Mouse (Mus musculus): ENCODE measurements around the gene Poglut1. TPM values are rescaled to one million over a fixed set of nuclear protein-coding genes. Genes with fewer than 3 reads are reported as not detected.

Poglut1 gene
- polyA plus RNA-seq (2016; fragmentation: Nextera tagmentation; extraction: Ambion mirVana) = 61.3 and 66.9 TPM in 2 replicates

GRCm38 (mm10) chr16:38549479-38550396 lies at the start of gene Poglut1:
Poglut1 (minus strand) TSS chr16:38550258.
- peak; percentile 84 for DNase-seq (ENCODE audit: low spot score)

GRCm38 (mm10) chr16:38598986-38599680 lies 49.1 kb upstream of the Poglut1 start:
- H3K36me3 ChIP-seq = peaks cover 36% of the 10 kb centered on the region
- H3K4me1 ChIP-seq (replicated peaks) = peaks cover 5% of the 10 kb centered on the region; the same call in 1 of the 2 replicates
- 81% methylated on average over 11 of the region's 11 CpGs for WGBS
- DNase-seq (ENCODE audit: low spot score) = no peak
- H3K4me3 ChIP-seq = no peak overlapping the region
- no peaks in the 10 kb centered on the region for H3K9me3 ChIP-seq
- H3K27me3 ChIP-seq (ENCODE audit: insufficient read depth, poor library complexity, severe bottlenecking) = no peaks in the 10 kb centered on the region
- no peak overlapping the region for H3K27ac ChIP-seq

More at GRCm38 (mm10) chr16:38549479-38550396, at the start of gene Poglut1:
- WGBS = 3% methylated on average over 54 of the region's 54 CpGs
- Histone ChIP-seq H3K4me1 (replicated peaks) (peaks cover 19% of the 10 kb centered on the region), H3K36me3 (peaks cover 38% of the 10 kb centered on the region), H3K9me3 (no peaks in the 10 kb centered on the region), H3K27ac (peak within 1 kb of the TSS; percentile 96), H3K27me3 (ENCODE audit: insufficient read depth, poor library complexity, severe bottlenecking) (peaks cover 25% of the 10 kb centered on the region), H3K4me3 (peak within 1 kb of the TSS; percentile 81)

GRCm38 (mm10) chr16:38596651-38597050 lies 46.6 kb upstream of the Poglut1 start:
- no peak for DNase-seq (ENCODE audit: low spot score)
- WGBS = 89% methylated on average over 2 of the region's 2 CpGs

GRCm38 (mm10) chr16:38596099-38596498 lies 46.0 kb upstream of the Poglut1 start:
- Histone ChIP-seq H3K36me3 (peaks cover 45% of the 10 kb centered on the region), H3K9me3 (no peaks in the 10 kb centered on the region), H3K27me3 (ENCODE audit: insufficient read depth, poor library complexity, severe bottlenecking) (no peaks in the 10 kb centered on the region), H3K4me1 (replicated peaks) (no peaks in the 10 kb centered on the region), H3K4me3 (no peak overlapping the region), H3K27ac (no peak overlapping the region)
- DNase-seq (ENCODE audit: low spot score) = no peak
- 88% methylated on average over 2 of the region's 2 CpGs for WGBS

More at GRCm38 (mm10) chr16:38596651-38597050, 46.6 kb upstream of the Poglut1 start:
- Histone ChIP-seq H3K27ac (no peak overlapping the region), H3K9me3 (no peaks in the 10 kb centered on the region), H3K36me3 (peaks cover 42% of the 10 kb centered on the region), H3K4me1 (replicated peaks) (no peaks in the 10 kb centered on the region), H3K4me3 (no peak overlapping the region), H3K27me3 (ENCODE audit: insufficient read depth, poor library complexity, severe bottlenecking) (no peaks in the 10 kb centered on the region)

- Histone ChIP-seq H3K4me3 (no peak overlapping the region), H3K9me3 (no peaks in the 10 kb centered on the region), H3K36me3 (peaks cover 60% of the 10 kb centered on the region), H3K4me1 (replicated peaks) (no peaks in the 10 kb centered on the region), H3K27me3 (ENCODE audit: insufficient read depth, poor library complexity, severe bottlenecking) (no peaks in the 10 kb centered on the region), H3K27ac (no peak overlapping the region)
- 95% methylated on average over 1 of the region's 1 CpGs for WGBS
- no peak for DNase-seq (ENCODE audit: low spot score)
Measured at GRCm38 (mm10) chr16:38594435-38594834, 44.4 kb upstream of the Poglut1 start.

GRCm38 (mm10) chr16:38592946-38593345 lies 42.9 kb upstream of the Poglut1 start:
- H3K36me3 ChIP-seq = peaks cover 74% of the 10 kb centered on the region
- no peak for DNase-seq (ENCODE audit: low spot score)

GRCm38 (mm10) chr16:38592026-38592678 lies 42.1 kb upstream of the Poglut1 start:
- Histone ChIP-seq H3K4me3 (no peak overlapping the region), H3K4me1 (replicated peaks) (no peaks in the 10 kb centered on the region), H3K9me3 (no peaks in the 10 kb centered on the region), H3K36me3 (peaks cover 82% of the 10 kb centered on the region), H3K27me3 (ENCODE audit: insufficient read depth, poor library complexity, severe bottlenecking) (no peaks in the 10 kb centered on the region), H3K27ac (no peak overlapping the region)
- 92% methylated on average over 12 of the region's 12 CpGs for WGBS
- no peak for DNase-seq (ENCODE audit: low spot score)

More at GRCm38 (mm10) chr16:38592946-38593345, 42.9 kb upstream of the Poglut1 start:
- Histone ChIP-seq H3K4me1 (replicated peaks) (no peaks in the 10 kb centered on the region), H3K27me3 (ENCODE audit: insufficient read depth, poor library complexity, severe bottlenecking) (no peaks in the 10 kb centered on the region), H3K4me3 (no peak overlapping the region), H3K27ac (no peak overlapping the region), H3K9me3 (no peaks in the 10 kb centered on the region)
- 95% methylated on average over 4 of the region's 4 CpGs for WGBS

GRCm38 (mm10) chr16:38591506-38591905 lies 41.4 kb upstream of the Poglut1 start:
- no peaks in the 10 kb centered on the region for H3K27me3 ChIP-seq (ENCODE audit: insufficient read depth, poor library complexity, severe bottlenecking)
- no peak for DNase-seq (ENCODE audit: low spot score)
- H3K4me3 ChIP-seq = no peak overlapping the region
- no peaks in the 10 kb centered on the region for H3K9me3 ChIP-seq
- WGBS = 93% methylated on average over 3 of the region's 3 CpGs
- H3K27ac ChIP-seq = no peak overlapping the region
- no peaks in the 10 kb centered on the region for H3K4me1 ChIP-seq (replicated peaks)
- H3K36me3 ChIP-seq = peaks cover 89% of the 10 kb centered on the region

GRCm38 (mm10) chr16:38587572-38587971 lies 37.5 kb upstream of the Poglut1 start:
- Histone ChIP-seq H3K4me3 (no peak overlapping the region), H3K27me3 (ENCODE audit: insufficient read depth, poor library complexity, severe bottlenecking) (no peaks in the 10 kb centered on the region), H3K4me1 (replicated peaks) (no peaks in the 10 kb centered on the region), H3K9me3 (no peaks in the 10 kb centered on the region), H3K27ac (no peak overlapping the region), H3K36me3 (peaks cover 97% of the 10 kb centered on the region)
- WGBS = 94% methylated on average over 4 of the region's 4 CpGs
- DNase-seq (ENCODE audit: low spot score) = no peak

GRCm38 (mm10) chr16:38587163-38587562 lies 37.1 kb upstream of the Poglut1 start:
- Histone ChIP-seq H3K36me3 (peaks cover 97% of the 10 kb centered on the region), H3K27ac (no peak overlapping the region), H3K9me3 (no peaks in the 10 kb centered on the region), H3K27me3 (ENCODE audit: insufficient read depth, poor library complexity, severe bottlenecking) (no peaks in the 10 kb centered on the region), H3K4me3 (no peak overlapping the region), H3K4me1 (replicated peaks) (no peaks in the 10 kb centered on the region)
- 94% methylated on average over 5 of the region's 5 CpGs for WGBS
- DNase-seq (ENCODE audit: low spot score) = no peak

- peaks cover 94% of the 10 kb centered on the region for H3K36me3 ChIP-seq
- DNase-seq (ENCODE audit: low spot score) = no peak
Measured at GRCm38 (mm10) chr16:38585186-38585585, 35.1 kb upstream of the Poglut1 start.

GRCm38 (mm10) chr16:38584761-38585160 lies 34.7 kb upstream of the Poglut1 start:
- 95% methylated on average over 7 of the region's 7 CpGs for WGBS
- no peak for DNase-seq (ENCODE audit: low spot score)
- H3K9me3 ChIP-seq = no peaks in the 10 kb centered on the region
- no peak overlapping the region for H3K27ac ChIP-seq
- no peak overlapping the region for H3K4me3 ChIP-seq
- peaks cover 94% of the 10 kb centered on the region for H3K36me3 ChIP-seq
- no peaks in the 10 kb centered on the region for H3K4me1 ChIP-seq (replicated peaks)
- no peaks in the 10 kb centered on the region for H3K27me3 ChIP-seq (ENCODE audit: insufficient read depth, poor library complexity, severe bottlenecking)

More at GRCm38 (mm10) chr16:38585186-38585585, 35.1 kb upstream of the Poglut1 start:
- no peaks in the 10 kb centered on the region for H3K9me3 ChIP-seq
- 96% methylated on average over 5 of the region's 5 CpGs for WGBS
- H3K27ac ChIP-seq = no peak overlapping the region
- H3K4me1 ChIP-seq (replicated peaks) = no peaks in the 10 kb centered on the region
- H3K27me3 ChIP-seq (ENCODE audit: insufficient read depth, poor library complexity, severe bottlenecking) = no peaks in the 10 kb centered on the region
- H3K4me3 ChIP-seq = no peak overlapping the region

All from hindbrain, embryonic 10.5 days (tissue).